Mouse (Mus musculus) ES-Bruce4 (cell line): ENCODE results near the gene Fam163a. TPM values are rescaled to one million over a fixed set of nuclear protein-coding genes. Genes with fewer than 3 reads are reported as not detected.

ENCODE experiments used
- H3K27ac ChIP-seq: 2 replicates; pipeline ENCODE4 v1.5.1; 2012; ENCODE audit warnings: low read length, inconsistent platforms; ENCODE audit not compliant: insufficient read depth
- H3K27me3 ChIP-seq: 2 replicates; pipeline ENCODE4 v1.6.1; 2012; ENCODE audit warnings: mild to moderate bottlenecking, low read length, inconsistent platforms; ENCODE audit not compliant: control insufficient read depth, poor library complexity, insufficient read depth, severe bottlenecking
- H3K36me3 ChIP-seq: 2 replicates; pipeline ENCODE4 v1.6.1; 2012; ENCODE audit warnings: inconsistent platforms, mild to moderate bottlenecking, low read length, moderate library complexity; ENCODE audit not compliant: control insufficient read depth, poor library complexity, insufficient read depth, severe bottlenecking
- H3K4me1 ChIP-seq: one replicate; pipeline ENCODE4 v1.8.1; 2011; ENCODE audit warnings: low read length; ENCODE audit not compliant: control insufficient read depth, insufficient read depth
- H3K4me3 ChIP-seq: 2 replicates; pipeline ENCODE4 v1.5.1; 2011; ENCODE audit warnings: low read depth, mild to moderate bottlenecking, low read length
- H3K9ac ChIP-seq: 2 replicates; pipeline ENCODE4 v1.6.1; 2012; ENCODE audit warnings: low read depth, mild to moderate bottlenecking, inconsistent platforms; ENCODE audit not compliant: poor library complexity, severe bottlenecking
- H3K9me3 ChIP-seq: replicated peaks from 2 replicates; pipeline ENCODE4 v1.6.1; 2012; ENCODE audit warnings: mild to moderate bottlenecking, low read length, inconsistent platforms; ENCODE audit not compliant: control insufficient read depth, poor library complexity, insufficient read depth, severe bottlenecking
- CTCF ChIP-seq: IDR thresholded peaks from one replicate; pipeline ENCODE4 v1.8.1; 2011; ENCODE audit warnings: low read depth, low read length
- EP300 ChIP-seq: IDR thresholded peaks from 2 replicates; pipeline ENCODE4 v1.6.1; 2011; ENCODE audit warnings: low read depth, low read length; ENCODE audit not compliant: insufficient read depth
- POLR2A ChIP-seq: IDR thresholded peaks from one replicate; pipeline ENCODE4 v1.8.1; 2011; ENCODE audit warnings: low read length; ENCODE audit not compliant: insufficient read depth
- polyA plus RNA-seq: library from polyadenylated mRNA; stranded (reverse); fragments of >200 nt; gene quantifications from 2 replicates; pipeline ENCODE4 v1.2.4, GENCODE M21; 2011; ENCODE audit warnings: low read depth; ENCODE audit not compliant: missing spikeins, insufficient read depth, insufficient read length

Fam163a gene
- polyA plus RNA-seq, 1 experiment = 0.40 TPM

DNA sequence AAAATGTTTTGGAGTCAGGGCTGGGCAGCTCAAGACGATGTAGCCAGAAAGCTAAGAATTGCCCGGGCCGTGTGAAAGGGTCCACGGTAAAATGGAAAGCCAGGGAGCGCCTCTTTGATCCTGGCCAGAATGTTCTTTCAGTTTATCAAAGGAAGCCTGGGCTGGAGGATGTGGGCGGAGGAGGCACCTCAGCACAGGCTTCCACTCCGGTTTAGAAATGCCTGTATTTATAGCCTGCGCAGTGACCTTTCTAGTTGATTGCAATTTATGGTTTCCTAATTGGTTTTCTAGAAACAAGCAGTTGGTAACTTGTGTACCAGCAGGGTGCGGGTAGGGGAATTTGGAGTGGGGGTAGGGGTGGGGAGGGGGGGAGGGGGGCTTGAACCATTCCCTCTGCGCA is 96.4 kb downstream of the Fam163a start:
- Histone ChIP-seq H3K27ac (no peak overlapping the region), H3K9me3 (no peaks in the 10 kb centered on the region), H3K36me3 (no peaks in the 10 kb centered on the region), H3K4me3 (no peak overlapping the region), H3K9ac (no peak overlapping the region), H3K4me1 (no peaks in the 10 kb centered on the region), H3K27me3 (no peaks in the 10 kb centered on the region)
- no peak for TF ChIP-seq CTCF
- no peak for TF ChIP-seq EP300
- TF ChIP-seq POLR2A = no peak

DNA sequence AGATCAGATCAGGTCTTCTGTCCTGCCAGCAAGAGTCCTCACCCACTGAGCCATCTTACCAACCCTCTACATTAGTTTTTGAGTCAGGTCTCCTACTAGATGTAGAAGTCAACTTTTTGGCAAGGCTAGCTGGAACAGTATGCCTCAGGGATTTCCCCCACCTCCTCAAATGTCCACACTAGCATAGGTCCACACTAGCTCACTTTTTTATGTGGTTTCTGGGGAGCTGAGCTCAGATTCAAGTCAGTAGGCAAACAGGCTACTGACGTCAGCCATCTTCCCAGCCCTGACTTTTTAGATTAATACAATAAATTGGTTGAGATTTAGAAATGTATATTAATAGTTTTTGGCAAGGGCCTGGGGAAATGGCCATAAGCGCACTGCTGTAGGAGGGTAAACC is 97.4 kb downstream of the Fam163a start:
- Histone ChIP-seq H3K4me1 (no peaks in the 10 kb centered on the region), H3K9me3 (no peaks in the 10 kb centered on the region), H3K36me3 (no peaks in the 10 kb centered on the region), H3K27ac (no peak overlapping the region), H3K9ac (no peak overlapping the region), H3K4me3 (no peak overlapping the region), H3K27me3 (no peaks in the 10 kb centered on the region)
- TF ChIP-seq POLR2A (no peak), EP300 (no peak), CTCF (no peak)

DNA sequence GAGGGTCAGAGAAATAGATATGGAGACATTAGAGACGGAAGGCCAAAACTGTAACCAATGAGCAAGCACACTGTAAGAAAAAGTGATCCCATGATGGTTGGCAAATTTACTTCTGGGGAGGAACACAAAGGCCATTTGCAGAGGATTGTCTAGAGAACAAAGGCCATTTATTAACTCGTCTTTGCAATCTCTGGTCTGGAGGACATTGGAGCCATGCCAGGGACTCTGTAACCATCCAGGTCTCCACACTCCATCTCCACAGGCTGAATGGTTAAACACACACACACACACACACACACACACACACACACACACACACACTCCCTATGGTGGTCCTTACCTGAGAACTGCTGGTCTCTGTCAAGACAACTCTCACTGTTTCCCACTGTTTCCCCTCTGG is 99.4 kb downstream of the Fam163a start:
- TF ChIP-seq CTCF (no peak), POLR2A (no peak), EP300 (no peak)
- no peak overlapping the region for H3K27ac ChIP-seq
- H3K36me3 ChIP-seq = no peaks in the 10 kb centered on the region
- no peak overlapping the region for H3K9ac ChIP-seq
- H3K9me3 ChIP-seq = no peaks in the 10 kb centered on the region; the same call in 1 of the 2 replicates
- no peak overlapping the region for H3K4me3 ChIP-seq
- no peaks in the 10 kb centered on the region for H3K4me1 ChIP-seq
- no peaks in the 10 kb centered on the region for H3K27me3 ChIP-seq

DNA sequence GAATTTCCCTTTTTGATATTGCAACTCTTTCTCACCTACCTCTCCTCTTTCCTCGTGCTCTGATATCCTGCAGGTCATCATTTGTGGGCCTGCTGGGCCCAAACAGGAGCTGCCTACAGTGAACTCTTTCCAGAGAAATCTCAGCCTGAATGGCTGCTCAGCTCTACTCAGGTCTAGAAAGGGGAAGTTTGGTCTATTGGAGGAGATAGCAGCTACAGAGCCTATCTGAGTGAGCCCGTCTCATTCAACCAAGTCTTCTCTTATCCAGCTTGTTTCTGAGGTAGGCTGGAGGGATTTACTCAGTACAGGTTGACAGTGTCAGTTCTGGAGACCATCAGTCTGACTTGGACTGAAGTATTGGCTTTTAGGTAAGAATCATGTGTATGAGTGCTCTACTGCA is 101.1 kb downstream of the Fam163a start:
- H3K4me1 ChIP-seq = no peaks in the 10 kb centered on the region
- H3K9me3 ChIP-seq = peaks cover 6% of the 10 kb centered on the region
- no peak overlapping the region for H3K4me3 ChIP-seq
- TF ChIP-seq POLR2A = no peak
- no peak for TF ChIP-seq EP300
- TF ChIP-seq CTCF = no peak
- no peak overlapping the region for H3K27ac ChIP-seq
- no peak overlapping the region for H3K9ac ChIP-seq
- no peaks in the 10 kb centered on the region for H3K27me3 ChIP-seq
- no peaks in the 10 kb centered on the region for H3K36me3 ChIP-seq

DNA sequence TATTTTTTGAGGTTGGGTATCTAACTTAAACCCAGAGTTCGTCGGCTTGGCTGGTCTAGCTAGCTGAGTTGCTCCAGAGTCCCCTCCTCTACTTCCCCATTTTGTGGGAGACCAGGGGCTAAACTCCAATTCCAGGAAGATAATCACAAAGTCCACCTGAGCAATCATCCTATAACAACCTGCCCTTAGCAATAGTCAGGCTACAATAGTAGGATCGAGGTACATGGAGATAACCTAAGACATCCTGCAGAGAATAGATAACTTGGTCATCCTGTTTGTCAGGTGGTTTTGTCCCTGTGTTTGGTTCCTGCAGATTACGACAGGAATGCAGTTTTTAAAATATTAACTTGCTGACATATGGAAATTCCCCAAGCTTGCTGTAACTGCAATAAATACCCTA is 113.0 kb downstream of the Fam163a start:
- Histone ChIP-seq H3K4me1 (no peaks in the 10 kb centered on the region), H3K36me3 (no peaks in the 10 kb centered on the region), H3K9ac (no peak overlapping the region), H3K9me3 (no peaks in the 10 kb centered on the region), H3K27ac (no peak overlapping the region), H3K27me3 (no peaks in the 10 kb centered on the region), H3K4me3 (no peak overlapping the region)
- TF ChIP-seq EP300 (no peak), POLR2A (no peak), CTCF (no peak)

DNA sequence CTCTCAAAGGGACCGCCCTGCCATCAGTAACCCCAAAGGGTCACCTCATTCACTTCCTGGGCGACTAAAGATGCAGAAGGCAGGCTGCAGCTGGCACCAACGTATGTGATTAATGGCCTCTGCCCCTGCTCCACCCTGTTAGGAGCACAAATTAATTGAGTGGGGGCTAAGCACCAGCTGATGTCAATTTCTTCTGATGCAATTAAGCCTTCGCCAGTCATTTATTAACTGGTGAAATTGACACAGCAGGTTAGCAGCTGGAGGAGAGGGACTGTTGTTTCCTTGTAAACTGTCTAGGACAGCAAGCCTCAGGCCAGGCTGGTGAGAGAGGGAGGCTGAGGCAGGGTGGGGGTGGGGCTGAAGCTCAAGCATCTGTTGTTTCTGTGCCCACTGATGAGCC is 114.8 kb downstream of the Fam163a start:
- TF ChIP-seq CTCF = no peak
- TF ChIP-seq EP300 = no peak
- no peak for TF ChIP-seq POLR2A
- no peak overlapping the region for H3K27ac ChIP-seq
- no peak overlapping the region for H3K9ac ChIP-seq
- H3K9me3 ChIP-seq = no peaks in the 10 kb centered on the region
- H3K4me3 ChIP-seq = no peak overlapping the region
- H3K4me1 ChIP-seq = no peaks in the 10 kb centered on the region
- no peaks in the 10 kb centered on the region for H3K27me3 ChIP-seq
- no peaks in the 10 kb centered on the region for H3K36me3 ChIP-seq
